Mouse (Mus musculus) liver, embryonic 14.5 days (tissue): Measurements from ENCODE around the gene Dkkl1.

Source experiments
- CTCF ChIP-seq: IDR thresholded peaks from 2 replicates; pipeline ENCODE4 v1.5.1; 2016; ENCODE audit warnings: antibody characterized with exemption, low read depth, control low read depth
- EP300 ChIP-seq: IDR thresholded peaks from 2 replicates; pipeline ENCODE4 v1.6.1; 2016; ENCODE audit warnings: antibody characterized with exemption, low read depth

GRCm38 (mm10) chr7:45168656-45169055 is 43.3 kb downstream of the Dkkl1 start:
- TF ChIP-seq CTCF (no peak), EP300 (no peak)
